Mouse (Mus musculus): ENCODE results near the gene Rapgef4.
"Not testable (repeated sequence)": the region's sequence is repeated elsewhere in the genome, so short reads cannot be mapped to it uniquely, and the experiment has no call there.

Rapgef4 gene

DNA sequence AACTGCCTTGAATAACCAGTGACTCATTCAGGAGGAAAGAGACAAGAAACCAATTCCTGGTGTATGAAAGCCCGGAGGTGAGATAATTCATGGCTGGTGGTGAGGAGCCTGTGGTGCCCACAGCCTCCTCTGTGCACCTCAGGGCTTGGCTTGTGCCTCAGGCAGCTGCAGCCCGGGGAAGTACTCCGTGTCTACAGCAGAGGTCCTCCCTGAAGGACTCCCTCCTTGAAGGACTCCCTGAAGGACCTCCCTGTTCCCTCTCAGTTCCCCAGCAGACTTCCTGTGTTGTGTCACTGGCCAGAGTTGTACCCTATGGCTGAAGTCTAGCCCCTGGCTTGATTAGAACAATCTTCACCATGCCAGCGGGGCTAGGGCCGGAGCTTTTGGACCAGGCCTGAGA, 50.7 kb downstream of the Rapgef4 start:
- DNase-seq: no peak

DNA sequence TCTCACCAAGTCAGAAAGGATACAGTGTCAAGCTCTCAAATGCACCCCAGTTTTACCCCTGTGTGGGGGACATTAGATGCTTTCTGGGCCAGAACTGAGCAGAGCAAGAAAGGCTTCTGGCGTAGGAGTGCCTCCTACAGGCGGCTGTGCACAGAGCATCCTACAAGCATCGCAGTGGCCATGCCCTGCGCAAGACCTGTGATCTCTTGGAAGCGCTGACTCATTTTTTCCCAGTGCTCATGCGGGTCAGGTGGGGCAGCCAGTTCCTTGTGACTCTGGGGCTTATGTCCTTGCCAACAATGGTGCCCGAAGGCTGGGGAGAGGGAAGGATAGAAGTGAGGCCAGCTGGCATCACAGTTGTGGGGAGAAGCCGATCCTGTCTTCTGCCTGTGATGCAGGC, 54.6 kb downstream of the Rapgef4 start:
- peak; percentile 81 for DNase-seq

DNA sequence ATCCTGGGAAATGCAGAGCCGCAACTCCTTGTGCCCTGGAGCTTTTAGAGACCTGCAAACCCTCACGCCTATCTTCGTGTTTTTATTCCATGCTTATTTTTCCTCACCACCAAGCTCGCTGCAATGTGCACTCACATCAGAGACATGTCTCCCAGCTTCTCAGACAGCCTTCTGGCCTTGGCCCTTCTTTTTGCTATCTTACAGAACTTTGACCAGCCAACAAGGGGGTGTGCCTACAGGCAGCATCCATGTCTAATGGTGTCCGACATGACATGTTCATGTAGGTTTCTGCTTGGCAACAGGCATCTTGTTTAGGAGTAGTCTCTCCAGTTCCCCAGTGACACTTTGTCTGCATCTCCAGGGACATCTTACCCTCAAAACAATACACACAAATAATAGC, 56.3 kb downstream of the Rapgef4 start:
- no peak for DNase-seq

DNA sequence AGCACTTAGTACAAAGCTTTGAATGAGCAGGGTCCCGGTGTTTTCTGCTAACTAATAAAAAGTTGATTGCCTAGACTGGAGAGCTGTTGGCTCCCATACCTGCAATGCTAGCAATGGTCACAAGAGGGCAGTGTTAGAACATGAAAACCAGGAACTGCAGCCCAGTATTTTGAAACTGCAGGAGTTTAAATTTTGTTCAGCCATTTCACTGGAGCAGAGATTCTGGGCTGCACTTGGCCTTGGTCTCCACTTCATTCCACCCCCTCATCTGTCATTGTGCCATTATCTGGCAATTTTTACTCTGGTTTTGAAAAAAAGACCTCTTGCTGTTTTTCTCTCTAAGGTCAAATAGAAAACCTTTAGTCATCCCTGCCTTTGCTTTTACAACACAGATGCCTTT, 57.2 kb downstream of the Rapgef4 start:
- peak; percentile 88 for DNase-seq

DNA sequence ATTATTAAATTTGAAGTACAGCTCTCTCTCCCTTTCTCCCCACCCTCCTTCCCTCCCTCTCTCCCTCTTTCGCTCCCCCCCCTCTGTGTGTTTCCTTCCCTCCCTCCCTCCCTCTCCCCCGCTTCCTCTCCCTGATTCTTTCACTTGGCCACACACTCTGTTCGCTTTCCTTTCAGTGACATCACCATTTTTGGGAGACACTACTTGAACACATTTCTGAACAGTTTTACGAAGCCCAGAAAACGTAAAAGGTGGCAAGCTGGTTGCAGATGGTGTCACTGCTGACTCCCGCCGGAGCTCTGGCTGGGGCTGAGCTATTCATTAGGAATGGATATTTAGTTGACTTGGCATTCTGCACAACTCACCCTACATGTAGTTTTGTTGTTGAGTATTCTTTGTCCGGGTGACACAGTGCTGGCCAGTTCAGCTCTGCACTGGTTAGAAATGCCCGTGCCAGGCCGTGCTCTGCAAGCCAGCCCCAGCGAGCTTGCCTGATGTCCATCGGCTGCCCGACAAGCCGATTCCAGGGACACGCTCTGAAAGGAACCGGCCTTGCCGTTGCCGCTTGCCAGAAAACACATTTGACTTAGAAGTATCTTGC, 57.7 kb downstream of the Rapgef4 start:
- peak; percentile 73 for DNase-seq

DNA sequence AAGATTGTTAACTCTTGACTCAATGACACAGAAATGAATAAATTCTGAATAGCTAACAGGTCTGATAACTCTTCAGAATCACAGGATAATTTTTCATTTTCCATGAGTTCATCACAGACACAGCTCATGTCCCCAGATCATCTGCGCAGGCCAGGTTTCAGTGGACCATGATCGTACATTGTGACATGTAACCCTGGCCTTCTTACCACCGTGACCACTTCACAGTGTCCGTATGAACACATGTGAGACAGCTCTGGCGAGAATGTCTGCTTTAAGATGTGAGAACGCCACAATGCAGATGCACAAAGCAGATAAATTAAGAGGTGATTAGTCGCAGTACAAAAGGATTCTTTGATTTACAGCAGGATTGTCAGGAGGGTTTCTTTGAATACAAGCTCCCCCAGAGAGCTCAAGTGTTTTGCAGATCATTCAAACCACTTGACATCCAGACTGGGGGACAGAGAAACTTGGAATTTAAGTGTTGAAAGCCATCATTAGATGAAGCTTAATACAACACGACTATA, 58.5 kb downstream of the Rapgef4 start:
- DNase-seq: no peak

DNA sequence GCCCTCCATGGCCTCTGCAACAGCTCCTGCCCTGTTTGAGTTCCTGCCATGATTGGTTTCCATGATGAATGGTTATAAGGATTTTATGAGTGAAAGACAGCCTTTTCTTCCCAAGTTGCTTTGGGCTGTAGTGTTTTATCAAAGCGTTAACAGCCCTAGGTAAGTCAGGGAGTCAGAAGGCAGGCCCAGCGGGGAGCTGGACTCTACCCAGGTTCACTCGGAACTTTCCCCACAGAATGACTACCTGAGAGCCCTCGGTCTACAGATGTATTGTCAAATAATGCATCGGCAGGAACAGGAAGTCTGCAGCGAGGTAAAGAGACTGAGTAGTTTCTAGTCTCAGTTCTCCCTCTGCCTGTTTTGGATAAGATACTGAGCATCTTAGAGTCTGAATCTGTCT, 60.0 kb downstream of the Rapgef4 start:
- no peak for DNase-seq

DNA sequence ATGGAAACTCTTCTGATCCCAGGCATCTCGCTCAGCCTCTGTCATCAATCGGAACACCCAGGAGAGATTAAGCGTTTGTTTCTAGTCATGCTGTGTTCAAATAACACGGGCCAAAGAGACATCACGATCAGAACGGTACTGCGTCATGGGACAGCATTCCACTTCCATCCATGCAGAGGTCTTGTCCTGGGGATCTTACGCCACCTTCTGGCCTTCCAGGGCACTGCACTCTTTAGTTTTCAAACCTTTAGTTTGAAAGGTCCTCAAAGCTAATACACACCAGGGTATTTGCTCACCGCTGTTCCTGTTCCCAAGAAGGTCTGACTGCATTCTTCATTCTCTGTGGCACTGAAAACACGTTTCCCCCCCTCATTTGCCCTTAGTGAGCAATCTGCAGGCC, 61.1 kb downstream of the Rapgef4 start:
- no peak for DNase-seq

DNA sequence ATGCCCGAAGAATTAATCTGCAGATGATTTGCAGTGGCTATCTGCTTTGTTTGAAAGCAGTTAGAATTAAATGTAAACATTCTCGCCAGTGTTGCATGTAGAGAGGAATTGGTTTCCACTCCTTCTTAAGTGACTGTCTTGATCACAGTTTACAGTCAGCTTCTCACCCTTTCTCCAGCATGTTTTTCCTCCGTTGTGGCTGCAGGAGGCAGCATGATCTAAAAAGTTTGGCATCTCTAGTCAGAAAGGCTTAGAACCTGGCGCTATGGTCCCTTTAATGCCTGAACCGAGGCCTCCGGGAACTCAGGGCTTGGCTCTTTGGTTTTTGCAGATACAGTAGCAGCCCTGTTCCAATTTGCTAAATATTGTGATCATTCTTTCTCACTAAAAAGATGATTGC, 63.2 kb downstream of the Rapgef4 start:
- DNase-seq: no peak

DNA sequence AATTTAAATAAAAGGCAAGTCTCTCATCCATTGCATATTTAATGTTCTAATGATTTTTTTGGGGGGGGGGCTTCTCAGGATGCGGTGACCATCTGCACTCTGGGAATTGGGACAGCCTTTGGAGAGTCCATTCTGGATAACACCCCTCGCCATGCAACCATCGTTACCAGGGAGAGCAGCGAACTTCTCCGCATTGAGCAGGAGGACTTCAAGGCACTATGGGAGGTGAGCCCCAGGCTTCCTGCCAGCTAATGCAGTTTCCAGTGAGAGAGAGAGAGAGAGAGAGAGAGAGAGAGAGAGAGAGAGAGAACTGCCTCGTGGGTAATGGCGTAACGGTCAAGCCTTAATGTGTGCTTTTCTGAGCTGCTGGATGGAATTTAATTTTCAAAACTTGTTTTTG, 64.0 kb downstream of the Rapgef4 start:
- DNase-seq: no peak

DNA sequence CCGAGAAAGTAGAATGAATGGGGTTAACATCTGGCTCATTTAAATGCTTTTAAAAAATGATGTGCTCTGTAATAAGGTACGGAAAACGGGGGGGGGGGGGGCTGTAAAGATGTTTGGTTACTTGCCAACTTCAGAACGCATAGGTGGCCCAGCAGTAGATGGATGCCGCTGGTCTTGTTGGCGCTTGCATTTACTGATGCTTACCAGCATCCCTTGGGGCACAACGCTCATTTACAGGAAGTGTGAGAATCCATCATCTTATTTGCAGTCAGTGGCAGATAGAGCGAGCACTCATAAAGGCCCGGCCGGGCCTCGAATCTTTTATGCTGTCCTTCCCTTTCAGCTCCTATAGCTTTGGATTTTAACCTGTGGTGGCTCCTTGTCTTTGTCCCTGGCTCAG, 64.6 kb downstream of the Rapgef4 start:
- DNase-seq: no peak

DNA sequence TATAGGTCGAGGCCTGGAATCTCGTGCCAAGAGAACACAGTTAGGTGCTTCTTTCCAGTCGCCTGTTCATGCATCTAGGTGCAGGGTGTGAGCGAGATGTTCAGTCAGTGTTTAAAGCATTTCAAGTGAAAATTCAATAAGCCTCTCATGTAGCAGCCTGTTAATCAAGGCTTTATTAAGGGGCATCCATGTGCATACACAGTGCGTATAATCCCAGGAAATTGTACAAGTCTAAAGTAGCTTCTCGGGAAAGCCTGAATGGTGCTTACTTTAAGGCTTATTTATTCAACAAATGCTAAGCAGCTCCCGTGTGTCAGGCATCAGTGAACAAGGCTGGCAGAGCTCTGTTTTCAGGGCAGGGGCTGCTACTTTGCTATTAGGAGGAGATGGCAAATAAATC, 69.4 kb downstream of the Rapgef4 start:
- DNase-seq: no peak

DNA sequence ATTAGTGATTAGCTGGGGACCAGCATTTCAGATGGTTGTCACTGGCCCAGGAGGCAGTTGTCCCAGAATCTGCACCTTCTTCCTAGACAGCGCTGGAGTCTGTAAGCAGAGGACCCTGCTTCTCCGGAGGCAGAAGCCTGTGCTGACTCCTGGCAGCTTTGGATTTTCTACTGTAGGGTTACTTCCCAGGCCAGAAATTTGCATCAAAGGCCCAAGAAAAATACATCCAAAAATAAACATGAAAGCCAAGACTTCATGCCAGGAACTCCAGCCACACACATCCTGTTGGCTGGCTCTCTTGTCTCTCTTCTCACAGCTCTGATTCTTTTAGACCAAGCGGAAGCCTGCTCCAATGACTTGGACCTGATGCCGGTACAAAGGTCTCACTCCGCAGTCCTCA, 73.2 kb downstream of the Rapgef4 start:
- DNase-seq: no peak

DNA sequence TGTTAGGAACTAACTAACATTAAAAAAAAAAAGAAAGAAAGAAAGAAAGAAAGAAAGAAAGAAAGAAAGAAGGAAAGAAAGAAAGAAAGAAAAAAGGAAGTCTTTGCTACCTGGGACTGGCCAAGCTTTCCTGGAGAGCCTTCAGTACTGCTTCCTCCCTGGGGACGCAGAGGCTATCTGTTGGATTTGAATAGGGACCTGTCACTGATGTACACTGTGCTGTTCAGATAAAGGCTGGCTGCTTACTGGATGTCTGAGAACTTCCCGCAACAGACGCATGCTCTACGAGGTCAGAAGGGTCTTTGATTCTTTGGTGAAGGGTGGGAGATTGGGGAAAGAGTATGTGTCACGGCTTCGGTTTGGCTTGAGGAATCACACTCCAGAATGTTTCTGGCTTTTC, 73.7 kb downstream of the Rapgef4 start:
- no peak for DNase-seq

DNA sequence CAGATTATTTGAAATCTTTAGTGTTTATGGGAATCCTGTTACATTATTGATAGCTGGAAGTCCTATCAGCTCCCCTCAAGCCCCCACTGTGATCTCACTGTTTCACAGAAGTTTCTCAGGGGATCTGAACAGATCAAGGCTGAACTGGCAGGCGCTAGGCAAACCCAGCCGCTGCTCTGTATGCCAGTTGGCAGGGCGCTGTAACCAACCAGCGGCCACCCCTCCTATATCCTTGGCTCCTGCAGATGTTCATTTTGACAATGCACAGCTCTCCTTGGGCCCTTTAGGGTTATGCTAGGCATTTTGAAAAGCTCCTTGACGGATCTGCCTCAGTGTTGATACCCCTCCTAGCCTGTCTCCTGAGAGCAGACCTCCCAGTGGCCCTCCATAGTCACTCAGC, 74.4 kb downstream of the Rapgef4 start:
- DNase-seq: no peak

DNA sequence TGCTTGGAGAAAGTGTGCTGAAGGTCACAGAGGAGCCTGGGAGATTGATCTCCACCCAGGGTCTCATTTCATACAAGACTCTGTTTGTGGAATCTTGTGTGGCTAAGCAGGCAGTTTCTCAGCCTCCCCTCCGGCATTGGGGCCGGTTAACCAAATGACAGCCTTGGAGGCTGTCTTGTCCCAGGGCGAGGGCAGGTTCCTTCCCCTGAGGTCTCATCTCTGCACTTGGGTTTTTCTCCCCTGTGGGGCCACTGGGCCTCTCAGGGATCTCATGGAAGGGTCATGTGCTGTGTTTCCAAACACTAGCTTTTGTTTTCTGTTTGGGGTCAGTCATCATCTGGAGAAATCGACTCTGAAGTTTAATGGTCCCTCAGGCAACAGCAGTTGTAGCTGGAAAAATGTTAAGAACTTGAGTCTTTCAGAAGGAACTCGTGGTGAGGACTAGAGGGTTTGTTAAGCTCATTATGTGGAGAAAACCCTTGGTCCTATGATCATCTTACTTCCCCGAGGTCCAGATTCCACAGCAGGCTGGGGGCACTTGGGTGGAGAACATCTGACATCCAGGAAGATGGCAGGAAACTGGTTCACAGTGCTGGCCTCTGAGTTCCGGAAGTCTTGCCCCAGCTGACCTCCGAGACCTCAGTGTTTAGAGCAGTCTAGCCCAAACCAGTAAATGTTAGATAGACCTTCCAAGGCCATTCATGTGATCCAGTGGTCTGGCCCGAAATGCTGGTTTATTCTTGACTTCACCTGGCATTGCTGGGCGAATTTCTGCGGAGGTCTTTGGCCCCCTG, 75.2 kb downstream of the Rapgef4 start:
- DNase-seq: no peak

DNA sequence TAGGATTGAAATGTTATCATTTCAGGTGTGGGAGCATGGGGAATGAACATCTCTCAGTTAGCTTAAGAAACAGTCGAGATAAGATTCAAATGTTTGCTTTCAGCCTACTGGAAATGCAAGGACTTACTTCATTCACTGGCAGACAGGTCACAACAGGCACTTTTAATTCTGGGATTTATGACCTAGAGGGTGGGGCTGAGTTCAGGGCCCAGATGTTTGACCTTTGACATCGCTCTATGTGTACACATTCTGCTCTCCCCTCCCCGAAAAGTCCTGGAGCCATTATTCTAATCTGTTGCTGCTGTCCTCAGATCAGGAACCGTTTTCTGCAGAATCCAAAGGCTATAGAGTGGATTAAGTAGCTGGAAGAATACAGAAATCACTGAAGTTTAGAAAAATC, 81.9 kb downstream of the Rapgef4 start:
- no peak for DNase-seq

DNA sequence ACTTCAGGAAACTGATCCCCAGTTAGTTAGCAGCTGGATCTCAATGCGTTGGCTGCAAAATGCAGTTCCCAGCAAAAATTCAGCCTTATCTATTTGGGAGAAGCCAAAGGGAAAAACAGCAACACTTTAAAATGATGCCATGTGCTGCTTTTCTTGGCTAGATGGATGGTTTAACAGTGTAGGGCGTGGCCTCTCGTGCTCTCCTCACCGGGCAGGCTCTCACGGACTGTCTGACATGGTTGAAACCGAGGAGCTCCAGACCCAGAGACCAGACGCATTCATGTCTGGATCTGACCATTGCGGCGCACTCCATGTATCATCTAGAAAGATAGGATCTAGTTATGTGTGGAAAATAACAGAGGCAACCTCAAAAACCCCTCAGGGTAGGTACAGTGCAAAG, 87.5 kb downstream of the Rapgef4 start:
- no peak for DNase-seq

DNA sequence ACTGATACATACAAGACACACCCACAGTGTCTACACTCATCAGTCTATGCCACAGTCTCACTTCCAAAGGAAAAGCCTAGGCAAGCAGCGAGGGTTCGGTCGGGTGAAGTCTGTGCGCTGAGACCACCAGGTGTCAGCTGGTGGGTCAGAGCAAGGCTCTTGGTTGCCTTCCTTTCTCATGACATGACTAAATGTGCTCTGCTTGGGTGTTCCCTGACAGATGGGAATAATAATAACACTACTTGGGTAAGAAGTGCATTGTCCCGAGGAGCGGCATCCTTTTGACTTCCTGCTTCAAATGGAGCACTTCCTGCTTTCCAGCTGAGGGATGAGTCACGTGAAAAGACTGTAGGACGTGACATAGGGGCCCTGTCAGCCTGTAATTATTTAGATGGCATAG, 89.0 kb downstream of the Rapgef4 start:
- no peak for DNase-seq

DNA sequence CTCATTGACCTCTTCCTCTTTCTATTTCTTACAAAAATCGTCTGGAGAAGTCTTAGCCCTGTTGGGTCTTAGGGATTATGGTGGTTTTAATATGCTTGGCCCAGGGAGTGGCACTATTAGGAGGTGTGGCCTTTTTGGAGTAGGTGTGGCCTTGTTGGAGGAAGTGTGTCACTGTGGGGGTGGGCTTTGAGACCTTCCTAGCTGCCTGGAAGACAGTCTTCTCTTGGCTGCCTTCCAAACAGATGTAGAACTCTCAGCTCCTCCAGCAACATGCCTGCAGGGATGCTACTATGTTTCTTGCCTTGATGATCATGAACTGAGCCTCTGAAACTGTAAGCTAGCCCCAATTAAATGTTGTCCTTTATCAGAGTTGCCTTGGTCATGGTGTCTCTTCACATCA, 92.1 kb downstream of the Rapgef4 start:
- DNase-seq: not testable (repeated sequence)

DNA sequence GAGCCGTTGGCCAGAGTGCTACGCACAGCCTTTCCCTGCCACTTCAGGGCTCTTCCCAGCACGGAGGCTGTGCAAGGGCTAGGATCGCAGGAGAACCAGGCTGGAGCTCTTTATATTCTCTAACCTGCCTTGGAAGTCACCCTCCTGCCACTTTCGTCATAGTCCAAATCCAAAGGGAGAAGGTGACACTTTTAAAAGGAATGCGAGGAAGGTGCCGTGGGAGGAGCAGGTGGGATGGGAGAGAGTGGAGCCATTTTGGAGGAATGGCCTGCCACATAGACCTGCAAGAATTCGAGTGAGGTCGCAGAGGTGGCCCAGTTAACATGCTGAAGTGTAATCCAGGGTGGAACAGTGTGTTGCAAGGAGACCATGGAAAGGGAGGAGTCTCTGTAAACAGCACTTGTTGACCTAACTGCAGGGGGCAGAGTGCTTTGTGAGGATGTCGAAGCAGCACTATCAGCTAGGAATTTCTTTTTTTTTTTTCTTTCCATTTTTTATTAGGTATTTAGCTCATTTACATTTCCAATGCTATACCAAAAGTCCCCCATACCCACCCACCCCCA, 94.0 kb downstream of the Rapgef4 start:
- DNase-seq: no peak

DNA sequence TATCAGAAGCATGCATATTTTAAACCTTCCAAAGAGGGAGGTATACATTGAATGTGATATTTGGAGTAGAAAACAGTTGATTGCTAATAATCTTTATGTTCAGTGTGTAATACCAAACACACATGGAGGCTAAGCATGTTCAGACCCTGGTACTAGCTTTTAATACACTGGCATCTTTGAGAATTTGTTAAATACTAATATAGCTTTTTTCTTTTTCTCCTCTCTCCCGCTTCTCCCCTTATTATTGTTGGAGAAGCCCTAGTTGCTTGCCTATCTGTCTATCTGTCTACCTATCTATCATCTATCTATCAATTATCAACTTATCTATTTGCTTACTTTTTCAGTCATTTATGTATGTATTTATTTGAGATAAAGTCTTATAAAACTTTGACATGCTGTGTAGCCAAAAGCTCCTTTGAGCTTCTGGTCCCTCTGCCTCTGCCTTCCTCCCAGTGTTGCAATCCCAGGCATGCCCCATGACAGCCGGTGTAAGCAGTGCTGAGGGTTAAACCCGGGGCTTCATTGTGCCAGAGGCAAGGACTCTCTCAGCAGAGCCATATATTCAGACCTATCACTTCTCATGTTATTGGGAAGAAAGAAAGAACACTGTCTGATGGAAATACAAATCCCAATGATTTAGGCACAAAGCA, 96.6 kb downstream of the Rapgef4 start:
- DNase-seq: no peak

DNA sequence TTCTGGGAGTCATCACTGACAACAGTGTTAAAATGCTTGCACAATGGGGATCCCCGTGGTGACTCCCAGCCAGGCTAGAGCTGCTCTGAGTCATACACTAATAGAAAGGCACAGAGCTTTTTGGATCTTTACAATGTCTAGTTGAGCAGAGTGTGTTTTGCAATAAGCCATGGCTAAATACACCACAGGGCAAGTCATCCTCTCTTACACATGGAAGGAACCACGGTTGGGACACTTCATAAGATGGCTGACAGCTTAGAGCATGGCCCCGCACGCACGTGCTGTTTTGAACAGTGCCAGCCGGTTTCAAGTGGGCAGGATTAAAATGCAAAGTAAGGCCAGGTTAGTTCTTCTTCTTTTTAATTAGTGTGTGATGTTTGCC, 97.1 kb downstream of the Rapgef4 start:
- DNase-seq: no peak

DNA sequence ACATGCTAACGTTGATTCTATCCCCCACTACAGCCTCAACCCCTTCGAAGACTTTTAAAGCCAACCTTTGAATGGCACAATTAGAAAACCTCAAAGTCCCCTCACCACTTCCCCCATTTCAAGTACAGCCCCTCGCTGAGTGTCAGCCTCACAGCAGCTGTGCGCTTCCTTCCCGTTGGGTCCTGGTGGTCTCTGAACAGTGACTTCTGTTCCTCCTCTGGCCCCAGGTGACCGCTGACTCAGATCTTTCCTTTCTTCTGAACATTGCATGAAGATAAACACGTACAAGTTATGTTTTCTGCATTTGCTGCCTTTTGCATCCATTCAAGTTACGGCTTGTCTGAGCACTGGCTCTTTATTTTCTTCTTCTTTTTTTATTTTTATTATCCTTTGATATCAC, 98.1 kb downstream of the Rapgef4 start:
- no peak for DNase-seq
